Mouse (Mus musculus): ENCODE measurements at regions not wholly inside any gene's neighbourhood (a gene's known extent, or its start where the extent isn't known, plus 50 kb on each side); places are given as distances from the start of the nearest gene placed in this dataset.
A peak's percentile ranks its signal among the peaks of the same experiment; 100 is the strongest.

GRCm38 (mm10) chr17:45949141-45949540 is 83.0 kb downstream of the Vegfa start:
- Histone ChIP-seq H3K4me1 (ENCODE audit: control insufficient read depth, insufficient read depth, low read length) (no peaks in the 10 kb centered on the region), H3K9ac (ENCODE audit: low read length) (no peak overlapping the region), H3K9me3 (ENCODE audit: control insufficient read depth, low read length) (no peaks in the 10 kb centered on the region), H3K36me3 (ENCODE audit: control insufficient read depth, insufficient read depth, low read length) (no peaks in the 10 kb centered on the region), H3K4me2 (no peak overlapping the region), H3K27me3 (ENCODE audit: control insufficient read depth, insufficient read depth, low read length) (no peaks in the 10 kb centered on the region), H3K4me3 (ENCODE audit: low read depth, low read length) (no peak overlapping the region), H3K27ac (ENCODE audit: low read depth, low read length) (no peak overlapping the region)
- WGBS, result 87% methylated on average over 6 of the region's 6 CpGs
- ATAC-seq (ENCODE audit: low FRiP score), result no peak
- DNase-seq (ENCODE audit: low spot score, missing footprints), result no peak

GRCm38 (mm10) chr17:45948314-45948935 is 83.7 kb downstream of the Vegfa start:
- H3K27ac ChIP-seq (ENCODE audit: low read depth, low read length), result no peak overlapping the region
- no peaks in the 10 kb centered on the region for H3K9me3 ChIP-seq (ENCODE audit: control insufficient read depth, low read length)
- H3K4me3 ChIP-seq (ENCODE audit: low read depth, low read length), result no peak overlapping the region
- no peak overlapping the region for H3K4me2 ChIP-seq
- no peaks in the 10 kb centered on the region for H3K27me3 ChIP-seq (ENCODE audit: control insufficient read depth, insufficient read depth, low read length)
- ATAC-seq (ENCODE audit: low FRiP score) (no peak), DNase-seq (ENCODE audit: low spot score, missing footprints) (no peak)
- no peaks in the 10 kb centered on the region for H3K36me3 ChIP-seq (ENCODE audit: control insufficient read depth, insufficient read depth, low read length)
- WGBS, result 84% methylated on average over 5 of the region's 5 CpGs
- no peaks in the 10 kb centered on the region for H3K4me1 ChIP-seq (ENCODE audit: control insufficient read depth, insufficient read depth, low read length)
- H3K9ac ChIP-seq (ENCODE audit: low read length), result no peak overlapping the region

GRCm38 (mm10) chr17:45945005-45945404 is 87.2 kb downstream of the Vegfa start:
- 93% methylated on average over 3 of the region's 3 CpGs for WGBS
- ATAC-seq (ENCODE audit: low FRiP score) (no peak), DNase-seq (ENCODE audit: low spot score, missing footprints) (no peak)
- H3K27me3 ChIP-seq (ENCODE audit: control insufficient read depth, insufficient read depth, low read length), result no peaks in the 10 kb centered on the region
- H3K9ac ChIP-seq (ENCODE audit: low read length), result no peak overlapping the region
- H3K4me3 ChIP-seq (ENCODE audit: low read depth, low read length), result no peak overlapping the region
- 0 out of 2 replicates have a peak, but pooled peaks cover 2% of the 10 kb centered on the region for H3K4me1 ChIP-seq (ENCODE audit: control insufficient read depth, insufficient read depth, low read length)
- H3K9me3 ChIP-seq (ENCODE audit: control insufficient read depth, low read length), result no peaks in the 10 kb centered on the region
- H3K27ac ChIP-seq (ENCODE audit: low read depth, low read length), result no peak overlapping the region
- H3K36me3 ChIP-seq (ENCODE audit: control insufficient read depth, insufficient read depth, low read length), result no peaks in the 10 kb centered on the region
- H3K4me2 ChIP-seq, result no peak overlapping the region

GRCm38 (mm10) chr17:45943244-45943643 is 88.9 kb downstream of the Vegfa start:
- 0 out of 2 replicates have a peak, but pooled peaks cover 2% of the 10 kb centered on the region for H3K4me1 ChIP-seq (ENCODE audit: control insufficient read depth, insufficient read depth, low read length)
- H3K9me3 ChIP-seq (ENCODE audit: control insufficient read depth, low read length), result no peaks in the 10 kb centered on the region
- H3K27me3 ChIP-seq (ENCODE audit: control insufficient read depth, insufficient read depth, low read length), result no peaks in the 10 kb centered on the region
- no peaks in the 10 kb centered on the region for H3K36me3 ChIP-seq (ENCODE audit: control insufficient read depth, insufficient read depth, low read length)
- no peak overlapping the region for H3K4me3 ChIP-seq (ENCODE audit: low read depth, low read length)
- ATAC-seq (ENCODE audit: low FRiP score), result no peak
- H3K4me2 ChIP-seq, result no peak overlapping the region
- WGBS, result 77% methylated on average over 6 of the region's 6 CpGs
- no peak for DNase-seq (ENCODE audit: low spot score, missing footprints)
- H3K27ac ChIP-seq (ENCODE audit: low read depth, low read length), result no peak overlapping the region
- H3K9ac ChIP-seq (ENCODE audit: low read length), result no peak overlapping the region

- no peak for ATAC-seq (ENCODE audit: low FRiP score)
- H3K4me3 ChIP-seq (ENCODE audit: low read depth, low read length), result no peak overlapping the region
- WGBS, result 57% methylated on average over 4 of the region's 4 CpGs
Observed at GRCm38 (mm10) chr17:45941890-45942375, 90.2 kb downstream of the Vegfa start.

GRCm38 (mm10) chr17:45940121-45940813 is 91.9 kb downstream of the Vegfa start:
- Histone ChIP-seq H3K9ac (ENCODE audit: low read length) (no peak overlapping the region), H3K36me3 (ENCODE audit: control insufficient read depth, insufficient read depth, low read length) (no peaks in the 10 kb centered on the region), H3K9me3 (ENCODE audit: control insufficient read depth, low read length) (no peaks in the 10 kb centered on the region), H3K27me3 (ENCODE audit: control insufficient read depth, insufficient read depth, low read length) (no peaks in the 10 kb centered on the region), H3K27ac (ENCODE audit: low read depth, low read length) (no peak overlapping the region), H3K4me2 (no peak overlapping the region), H3K4me3 (ENCODE audit: low read depth, low read length) (no peak overlapping the region), H3K4me1 (ENCODE audit: control insufficient read depth, insufficient read depth, low read length) (0 out of 2 replicates have a peak, but pooled peaks cover 2% of the 10 kb centered on the region)
- no peak for DNase-seq (ENCODE audit: low spot score, missing footprints)
- ATAC-seq (ENCODE audit: low FRiP score), result no peak
- WGBS, result 89% methylated on average over 16 of the region's 16 CpGs

More at GRCm38 (mm10) chr17:45941890-45942375, 90.2 kb downstream of the Vegfa start:
- Histone ChIP-seq H3K4me2 (no peak overlapping the region), H3K36me3 (ENCODE audit: control insufficient read depth, insufficient read depth, low read length) (no peaks in the 10 kb centered on the region), H3K9ac (ENCODE audit: low read length) (no peak overlapping the region), H3K27me3 (ENCODE audit: control insufficient read depth, insufficient read depth, low read length) (no peaks in the 10 kb centered on the region), H3K27ac (ENCODE audit: low read depth, low read length) (no peak overlapping the region), H3K9me3 (ENCODE audit: control insufficient read depth, low read length) (no peaks in the 10 kb centered on the region), H3K4me1 (ENCODE audit: control insufficient read depth, insufficient read depth, low read length) (0 out of 2 replicates have a peak, but pooled peaks cover 2% of the 10 kb centered on the region)
- DNase-seq (ENCODE audit: low spot score, missing footprints), result no peak

- H3K9ac ChIP-seq (ENCODE audit: low read length), result no peak overlapping the region
- no peak overlapping the region for H3K4me3 ChIP-seq (ENCODE audit: low read depth, low read length)
- H3K4me2 ChIP-seq, result no peak overlapping the region
- H3K9me3 ChIP-seq (ENCODE audit: control insufficient read depth, low read length), result no peaks in the 10 kb centered on the region
- ATAC-seq (ENCODE audit: low FRiP score), result no peak
- H3K27ac ChIP-seq (ENCODE audit: low read depth, low read length), result no peak overlapping the region
- H3K36me3 ChIP-seq (ENCODE audit: control insufficient read depth, insufficient read depth, low read length), result no peaks in the 10 kb centered on the region
- 14% methylated on average over 1 of the region's 1 CpGs for WGBS
- H3K27me3 ChIP-seq (ENCODE audit: control insufficient read depth, insufficient read depth, low read length), result no peaks in the 10 kb centered on the region
- no peak for DNase-seq (ENCODE audit: low spot score, missing footprints)
- H3K4me1 ChIP-seq (ENCODE audit: control insufficient read depth, insufficient read depth, low read length), result peaks cover 15% of the 10 kb centered on the region
Observed at GRCm38 (mm10) chr17:45938284-45938683, 93.9 kb downstream of the Vegfa start.

GRCm38 (mm10) chr17:45936577-45936976 is 95.6 kb downstream of the Vegfa start:
- no peak overlapping the region for H3K9ac ChIP-seq (ENCODE audit: low read length)
- peaks cover 15% of the 10 kb centered on the region for H3K4me1 ChIP-seq (ENCODE audit: control insufficient read depth, insufficient read depth, low read length)
- no peak for ATAC-seq (ENCODE audit: low FRiP score)
- H3K27me3 ChIP-seq (ENCODE audit: control insufficient read depth, insufficient read depth, low read length), result no peaks in the 10 kb centered on the region
- 33% methylated on average over 12 of the region's 12 CpGs for WGBS
- H3K9me3 ChIP-seq (ENCODE audit: control insufficient read depth, low read length), result no peaks in the 10 kb centered on the region
- H3K4me3 ChIP-seq (ENCODE audit: low read depth, low read length), result no peak overlapping the region
- H3K27ac ChIP-seq (ENCODE audit: low read depth, low read length), result no peak overlapping the region
- H3K36me3 ChIP-seq (ENCODE audit: control insufficient read depth, insufficient read depth, low read length), result no peaks in the 10 kb centered on the region
- no peak overlapping the region for H3K4me2 ChIP-seq
- DNase-seq (ENCODE audit: low spot score, missing footprints), result no peak

GRCm38 (mm10) chr17:45935291-45935690 is 96.9 kb downstream of the Vegfa start:
- no peaks in the 10 kb centered on the region for H3K9me3 ChIP-seq (ENCODE audit: control insufficient read depth, low read length)
- no peaks in the 10 kb centered on the region for H3K27me3 ChIP-seq (ENCODE audit: control insufficient read depth, insufficient read depth, low read length)
- no peak overlapping the region for H3K27ac ChIP-seq (ENCODE audit: low read depth, low read length)
- no peak overlapping the region for H3K4me3 ChIP-seq (ENCODE audit: low read depth, low read length)
- WGBS, result 85% methylated on average over 4 of the region's 4 CpGs
- no peaks in the 10 kb centered on the region for H3K36me3 ChIP-seq (ENCODE audit: control insufficient read depth, insufficient read depth, low read length)
- ATAC-seq (ENCODE audit: low FRiP score), result no peak
- no peak overlapping the region for H3K9ac ChIP-seq (ENCODE audit: low read length)
- H3K4me1 ChIP-seq (ENCODE audit: control insufficient read depth, insufficient read depth, low read length), result peaks cover 18% of the 10 kb centered on the region
- DNase-seq (ENCODE audit: low spot score, missing footprints), result peak; percentile 69
- H3K4me2 ChIP-seq, result no peak overlapping the region
